Mouse (Mus musculus) forebrain, embryonic 11.5 days (tissue): Measurements from ENCODE around the gene Ccl1. TPM values are rescaled to one million over a fixed set of nuclear protein-coding genes. Genes with fewer than 3 reads are reported as not detected.
A peak's percentile ranks its signal among the peaks of the same experiment; 100 is the strongest.

Experiments used
- ATAC-seq: fragments of 200-750 bp; cut with Nextera tagmentation; replicated peaks from 2 replicates; pipeline ENCODE4 v1.8.0; 2017; ENCODE audit warnings: moderate TSS enrichment; ENCODE audit not compliant: low FRiP score
- DNase-seq: peaks from one replicate; pipeline ENCODE4 v3.0.0-alpha.2; 2017; ENCODE audit warnings: low spot score
- H3K27ac ChIP-seq: fragments of 300-500 bp; sonication (generic); 2 replicates; pipeline ENCODE4 v1.5.1; 2014; ENCODE audit warnings: low read depth, low read length
- H3K27me3 ChIP-seq: fragments of 300-500 bp; sonication (generic); 2 replicates; pipeline ENCODE4 v1.6.1; 2014; ENCODE audit warnings: mild to moderate bottlenecking, low read length, mixed read lengths; ENCODE audit not compliant: control insufficient read depth, insufficient read depth
- H3K36me3 ChIP-seq: fragments of 300-500 bp; sonication (generic); 2 replicates; pipeline ENCODE4 v1.6.1; 2014; ENCODE audit warnings: mild to moderate bottlenecking, low read length, moderate library complexity, mixed read lengths; ENCODE audit not compliant: control insufficient read depth, insufficient read depth
- H3K4me1 ChIP-seq: fragments of 300-500 bp; sonication (generic); replicated peaks from 2 replicates; pipeline ENCODE4 v1.6.1; 2014; ENCODE audit warnings: low read length, mixed read lengths; ENCODE audit not compliant: control insufficient read depth, insufficient read depth
- H3K4me2 ChIP-seq: fragments of 300-500 bp; sonication (generic); 2 replicates; pipeline ENCODE4 v1.6.1; 2014; ENCODE audit warnings: low read depth, mild to moderate bottlenecking, low read length, moderate library complexity, mixed read lengths; ENCODE audit not compliant: severe bottlenecking
- H3K4me3 ChIP-seq: fragments of 300-500 bp; sonication (generic); 2 replicates; pipeline ENCODE4 v1.5.1; 2014; ENCODE audit warnings: low read depth, low read length
- H3K9ac ChIP-seq: fragments of 300-500 bp; sonication (generic); 2 replicates; pipeline ENCODE4 v1.6.1; 2014; ENCODE audit warnings: low read length
- H3K9me3 ChIP-seq: fragments of 300-500 bp; sonication (generic); 2 replicates; pipeline ENCODE4 v1.6.1; 2016; ENCODE audit warnings: low read length, mixed read lengths; ENCODE audit not compliant: control insufficient read depth
- WGBS: fragments of 180-500 bp; shearing (Covaris S2); extraction: QIAGEN DNeasy Blood & Tissue Kit; methylation state at CpG from one replicate; pipeline ENCODE4 v1.1.7; 2014; 5-methylcytosine and 5-hydroxymethylcytosine counted together
- polyA plus RNA-seq: library from polyadenylated mRNA; unstranded; fragments of >200 nt; fragmentation: Nextera tagmentation; extraction: Ambion mirVana; gene quantifications from 2 replicates; pipeline ENCODE4 v1.2.1, GENCODE M21; 2014

Ccl1 gene
- polyA plus RNA-seq, result not detected in 2 replicates

GRCm38 (mm10) chr11:82305590-82305989 is at the start of gene Ccl1:
Ccl1 (minus strand) TSS chr11:82305690.
- no peaks in the 10 kb centered on the region for H3K27me3 ChIP-seq
- WGBS, result 80% methylated on average over 4 of the region's 4 CpGs
- DNase-seq, result no peak

GRCm38 (mm10) chr11:82351039-82351438 is 45.5 kb upstream of the Ccl1 start:
- Histone ChIP-seq H3K4me1 (no peaks in the 10 kb centered on the region), H3K27ac (no peak overlapping the region), H3K4me3 (no peak overlapping the region), H3K36me3 (no peaks in the 10 kb centered on the region), H3K9me3 (no peaks in the 10 kb centered on the region), H3K9ac (no peak overlapping the region), H3K4me2 (no peak overlapping the region), H3K27me3 (no peaks in the 10 kb centered on the region)
- DNase-seq, result no peak
- WGBS, result 92% methylated on average over 10 of the region's 10 CpGs
- no peak for ATAC-seq

More at GRCm38 (mm10) chr11:82305590-82305989, at the start of gene Ccl1:
- H3K4me2 ChIP-seq, result no peak within 1 kb of the TSS
- no peaks in the 10 kb centered on the region for H3K9me3 ChIP-seq
- no peak within 1 kb of the TSS for H3K9ac ChIP-seq
- H3K36me3 ChIP-seq, result no peaks in the 10 kb centered on the region
- no peak within 1 kb of the TSS for H3K27ac ChIP-seq
- H3K4me1 ChIP-seq, result no peaks in the 10 kb centered on the region
- H3K4me3 ChIP-seq, result no peak within 1 kb of the TSS
- ATAC-seq, result no peak

- DNase-seq, result no peak
- H3K27ac ChIP-seq, result no peak overlapping the region
- H3K9me3 ChIP-seq, result no peaks in the 10 kb centered on the region
- no peak overlapping the region for H3K4me2 ChIP-seq
- no peaks in the 10 kb centered on the region for H3K36me3 ChIP-seq
- no peaks in the 10 kb centered on the region for H3K4me1 ChIP-seq
- no peak for ATAC-seq
- H3K9ac ChIP-seq, result no peak overlapping the region
- no peaks in the 10 kb centered on the region for H3K27me3 ChIP-seq
- WGBS, result 69% methylated on average over 2 of the region's 2 CpGs
- H3K4me3 ChIP-seq, result no peak overlapping the region
Observed at GRCm38 (mm10) chr11:82340900-82341299, 35.4 kb upstream of the Ccl1 start.

GRCm38 (mm10) chr11:82340416-82340815 is 34.9 kb upstream of the Ccl1 start:
- Histone ChIP-seq H3K27me3 (no peaks in the 10 kb centered on the region), H3K4me3 (no peak overlapping the region), H3K9me3 (no peaks in the 10 kb centered on the region), H3K9ac (no peak overlapping the region), H3K27ac (no peak overlapping the region), H3K4me1 (no peaks in the 10 kb centered on the region), H3K4me2 (no peak overlapping the region), H3K36me3 (no peaks in the 10 kb centered on the region)
- no peak for DNase-seq
- 59% methylated on average over 6 of the region's 6 CpGs for WGBS
- no peak for ATAC-seq

- WGBS, result 44% methylated on average over 7 of the region's 7 CpGs
- H3K27ac ChIP-seq, result no peak overlapping the region
- H3K4me1 ChIP-seq, result no peaks in the 10 kb centered on the region
- no peak overlapping the region for H3K4me3 ChIP-seq
- H3K4me2 ChIP-seq, result no peak overlapping the region
- H3K9me3 ChIP-seq, result no peaks in the 10 kb centered on the region
- H3K27me3 ChIP-seq, result no peaks in the 10 kb centered on the region
- H3K36me3 ChIP-seq, result no peaks in the 10 kb centered on the region
- no peak for DNase-seq
- ATAC-seq, result no peak
- no peak overlapping the region for H3K9ac ChIP-seq
Observed at GRCm38 (mm10) chr11:82339921-82340401, 34.5 kb upstream of the Ccl1 start.

- DNase-seq (peak; percentile 60), ATAC-seq (no peak)
- H3K27ac ChIP-seq, result no peak overlapping the region
- no peaks in the 10 kb centered on the region for H3K4me1 ChIP-seq
- H3K9me3 ChIP-seq, result no peaks in the 10 kb centered on the region
- H3K36me3 ChIP-seq, result no peaks in the 10 kb centered on the region
- WGBS, result 47% methylated on average over 7 of the region's 7 CpGs
- no peak overlapping the region for H3K4me2 ChIP-seq
- H3K27me3 ChIP-seq, result no peaks in the 10 kb centered on the region
- no peak overlapping the region for H3K4me3 ChIP-seq
- no peak overlapping the region for H3K9ac ChIP-seq
Observed at GRCm38 (mm10) chr11:82313153-82313552, 7.7 kb upstream of the Ccl1 start.

GRCm38 (mm10) chr11:82310336-82311045 is 5.0 kb upstream of the Ccl1 start:
- no peak for DNase-seq
- Histone ChIP-seq H3K9ac (no peak overlapping the region), H3K4me3 (no peak overlapping the region), H3K4me2 (no peak overlapping the region), H3K27me3 (no peaks in the 10 kb centered on the region), H3K36me3 (no peaks in the 10 kb centered on the region), H3K9me3 (no peaks in the 10 kb centered on the region), H3K4me1 (no peaks in the 10 kb centered on the region), H3K27ac (no peak overlapping the region)
- ATAC-seq, result no peak
- 18% methylated on average over 12 of the region's 12 CpGs for WGBS

- ATAC-seq (no peak), DNase-seq (no peak)
- H3K27me3 ChIP-seq, result no peaks in the 10 kb centered on the region
- no peaks in the 10 kb centered on the region for H3K9me3 ChIP-seq
- no peak overlapping the region for H3K4me2 ChIP-seq
- H3K4me1 ChIP-seq, result no peaks in the 10 kb centered on the region
- no peak overlapping the region for H3K4me3 ChIP-seq
- no peaks in the 10 kb centered on the region for H3K36me3 ChIP-seq
- H3K27ac ChIP-seq, result no peak overlapping the region
- H3K9ac ChIP-seq, result no peak overlapping the region
- WGBS, result 68% methylated on average over 4 of the region's 4 CpGs
Observed at GRCm38 (mm10) chr11:82297895-82298294, 7.6 kb downstream of the Ccl1 start.

GRCm38 (mm10) chr11:82290841-82291240 is 14.6 kb downstream of the Ccl1 start:
- H3K4me2 ChIP-seq, result no peak overlapping the region
- ATAC-seq, result no peak

More at GRCm38 (mm10) chr11:82290841-82291240, 14.6 kb downstream of the Ccl1 start:
- Histone ChIP-seq H3K4me3 (no peak overlapping the region), H3K9me3 (no peaks in the 10 kb centered on the region), H3K36me3 (no peaks in the 10 kb centered on the region), H3K9ac (no peak overlapping the region), H3K27ac (no peak overlapping the region), H3K27me3 (no peaks in the 10 kb centered on the region), H3K4me1 (no peaks in the 10 kb centered on the region)
- no peak for DNase-seq
